In the genomic region with DNA sequence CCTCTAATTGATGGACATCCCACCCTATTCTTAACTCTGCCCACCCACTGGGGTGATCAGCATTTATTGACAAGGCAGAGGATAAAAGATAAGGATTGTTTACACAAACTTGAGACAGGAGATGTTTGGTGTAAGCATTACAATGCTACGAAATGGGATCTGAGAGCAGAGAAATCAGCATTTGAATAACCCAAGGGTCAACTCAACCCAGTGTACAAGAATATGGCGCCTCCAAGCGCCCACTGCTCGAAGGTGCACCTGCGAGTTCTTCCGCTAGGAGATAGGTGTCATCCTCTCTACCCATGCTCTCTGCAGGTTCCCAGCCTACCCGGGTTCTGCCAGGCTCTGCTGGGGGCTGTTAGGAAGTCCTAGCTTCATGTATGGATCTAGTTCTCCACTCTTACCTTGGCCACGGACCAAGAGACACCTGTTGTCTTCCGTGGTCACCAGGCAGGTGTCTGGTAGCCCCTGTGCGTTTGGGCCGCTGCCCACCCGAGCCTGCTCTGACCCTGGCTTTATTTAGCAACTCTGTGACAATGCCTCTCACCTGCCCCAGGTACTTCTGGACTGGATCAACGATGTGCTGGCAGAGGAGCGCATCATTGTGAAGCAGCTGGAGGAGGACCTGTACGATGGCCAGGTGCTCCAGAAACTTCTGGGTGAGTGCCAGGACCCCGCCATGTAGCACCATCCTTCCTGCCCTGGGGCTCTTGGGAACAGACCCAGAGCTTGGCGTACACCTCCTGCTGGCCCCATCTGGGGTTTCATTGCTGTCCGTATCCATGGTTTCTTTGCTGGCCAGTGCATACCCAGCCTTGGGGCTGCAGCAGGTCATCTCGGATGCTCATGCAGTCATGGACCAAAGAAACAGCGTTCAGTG, we compare ENCODE assay signal across 19 mouse cellular contexts. TPM values are rescaled to one million over a fixed set of nuclear protein-coding genes. Genes with fewer than 3 reads are reported as not detected.
DNase-seq lines count a peak whose midpoint lies in the region; ATAC-seq and TF ChIP-seq lines count a peak whose summit lies in the region.
"Had no signal": no experiment of that assay in that cellular context is flagged by ENCODE, and none has a peak within 500 bp of the region (broad histone marks: within the 10 kb centered on the region; RNA-seq: fewer than 3 reads in every experiment).

No protein-coding gene starts in this region.

- no peak for DNase-seq in liver, postnatal 0 days
- DNase-seq in liver, embryonic 11.5 days (ENCODE audit: low spot score) = no peak
- DNase-seq in ZHBTc4 (ENCODE audit: low read depth, low spot score) = peak; percentile 85
- peak; percentile 38 to 56 for DNase-seq in cerebellum, postnatal 25 days
- no peak for DNase-seq in adrenal gland, postnatal 25 days
- no peak for DNase-seq in thymus, postnatal 25 days
- DNase-seq in heart, postnatal 10 days = no peak
- DNase-seq: forebrain, postnatal 0 days; gastrocnemius, postnatal 14 days; heart, adult 18-20 months; kidney, adult 2 months; lung, adult 18-20 months; lung, postnatal 14 days had no signal

- no peak overlapping the region for H3K4me3 ChIP-seq in liver, postnatal 0 days (ENCODE audit: low read depth, low read length)
- H3K4me3 ChIP-seq in liver, embryonic 11.5 days (ENCODE audit: low read depth, low read length) = no peak overlapping the region
- no peak overlapping the region for H3K4me3 ChIP-seq in ES-Bruce4 (ENCODE audit: low read depth, low read length)
- H3K4me3 ChIP-seq: embryonic facial prominence, embryonic 12.5 days; heart, embryonic 13.5 days; midbrain, embryonic 12.5 days had no signal

- ATAC-seq in liver, postnatal 0 days = no peak
- ATAC-seq in liver, embryonic 11.5 days (replicated peaks; ENCODE audit: low FRiP score) = no peak
- ATAC-seq: forebrain, postnatal 0 days had no signal

- H3K27me3 ChIP-seq in liver, postnatal 0 days (ENCODE audit: insufficient read depth, low read length) = no peaks in the 10 kb centered on the region
- no peaks in the 10 kb centered on the region for H3K27me3 ChIP-seq in liver, embryonic 11.5 days (replicated peaks; ENCODE audit: control insufficient read depth, insufficient read depth, low read length)
- no peaks in the 10 kb centered on the region for H3K27me3 ChIP-seq in ES-Bruce4 (ENCODE audit: control insufficient read depth, insufficient read depth, low read length, poor library complexity, severe bottlenecking)
- H3K27me3 ChIP-seq: embryonic facial prominence, embryonic 12.5 days; heart, embryonic 13.5 days had no signal

- 0 out of 2 replicates have a peak, but pooled peaks have one; percentile 11 for TF ChIP-seq CTCF in liver, postnatal 0 days (IDR thresholded peaks at IDR 0.05; ENCODE audit: low read depth)
- peak; percentile 57 for TF ChIP-seq CTCF in ES-Bruce4 (IDR thresholded peaks at IDR 0.05; ENCODE audit: low read depth, low read length)

- no peak overlapping the region for H3K4me2 ChIP-seq in liver, postnatal 0 days (ENCODE audit: low read depth, low read length)
- no peak overlapping the region for H3K4me2 ChIP-seq in liver, embryonic 11.5 days
- H3K4me2 ChIP-seq: embryonic facial prominence, embryonic 12.5 days; heart, embryonic 13.5 days; hindbrain, embryonic 14.5 days; midbrain, embryonic 12.5 days had no signal

- H3K9me3 ChIP-seq in liver, postnatal 0 days (ENCODE audit: low read length) = no peaks in the 10 kb centered on the region
- H3K9me3 ChIP-seq in liver, embryonic 11.5 days (ENCODE audit: control insufficient read depth, low read length) = no peaks in the 10 kb centered on the region
- no peaks in the 10 kb centered on the region for H3K9me3 ChIP-seq in ES-Bruce4 (replicated peaks; ENCODE audit: control insufficient read depth, insufficient read depth, low read length, poor library complexity, severe bottlenecking)
- H3K9me3 ChIP-seq: embryonic facial prominence, embryonic 12.5 days; heart, embryonic 13.5 days; midbrain, embryonic 12.5 days had no signal

- TF ChIP-seq EP300 in liver, postnatal 0 days (IDR thresholded peaks at IDR 0.05; ENCODE audit: low read depth) = no peak
- peak; percentile 63; the same call in 1 of the 2 replicates for TF ChIP-seq EP300 in ES-Bruce4 (IDR thresholded peaks at IDR 0.05; ENCODE audit: insufficient read depth, low read depth, low read length)

- no peaks in the 10 kb centered on the region for H3K4me1 ChIP-seq in liver, postnatal 0 days (ENCODE audit: insufficient read depth)
- no peaks in the 10 kb centered on the region for H3K4me1 ChIP-seq in liver, embryonic 11.5 days (replicated peaks; ENCODE audit: control insufficient read depth, insufficient read depth, low read length)
- no peaks in the 10 kb centered on the region for H3K4me1 ChIP-seq in ES-Bruce4 (ENCODE audit: control insufficient read depth, insufficient read depth, low read length)
- H3K4me1 ChIP-seq: embryonic facial prominence, embryonic 12.5 days had no signal

- no peaks in the 10 kb centered on the region; the same call in 1 of the 2 replicates for H3K36me3 ChIP-seq in liver, postnatal 0 days (replicated peaks; ENCODE audit: insufficient read depth, low read length)
- no peaks in the 10 kb centered on the region for H3K36me3 ChIP-seq in liver, embryonic 11.5 days (ENCODE audit: control insufficient read depth, insufficient read depth, low read length)
- H3K36me3 ChIP-seq in ES-Bruce4 (ENCODE audit: control insufficient read depth, insufficient read depth, low read length, poor library complexity, severe bottlenecking) = no peaks in the 10 kb centered on the region
- H3K36me3 ChIP-seq: midbrain, embryonic 12.5 days had no signal

- no peak overlapping the region for H3K9ac ChIP-seq in liver, postnatal 0 days (replicated peaks)
- H3K9ac ChIP-seq in liver, embryonic 11.5 days (ENCODE audit: low read depth, low read length) = no peak overlapping the region
- H3K9ac ChIP-seq in ES-Bruce4 (ENCODE audit: low read depth, poor library complexity, severe bottlenecking) = no peak overlapping the region
- H3K9ac ChIP-seq: embryonic facial prominence, embryonic 12.5 days; forebrain, postnatal 0 days; heart, embryonic 13.5 days; hindbrain, embryonic 14.5 days; midbrain, embryonic 12.5 days had no signal

- intact Hi-C loops in heart, postnatal 10 days (cut with DNase I) = no loop called here

- H3K27ac ChIP-seq in liver, postnatal 0 days (ENCODE audit: low read depth) = no peak overlapping the region
- H3K27ac ChIP-seq in liver, embryonic 11.5 days (ENCODE audit: low read depth, low read length) = no peak overlapping the region
- no peak overlapping the region for H3K27ac ChIP-seq in ES-Bruce4 (ENCODE audit: insufficient read depth, low read length)
- H3K27ac ChIP-seq: embryonic facial prominence, embryonic 12.5 days; heart, embryonic 13.5 days; hindbrain, embryonic 14.5 days; kidney, postnatal 0 days; midbrain, embryonic 12.5 days had no signal

- TF ChIP-seq POLR2A in ES-Bruce4 (IDR thresholded peaks at IDR 0.05; ENCODE audit: insufficient read depth, low read length) = no peak

- WGBS in liver, postnatal 0 days (ENCODE audit: insufficient replicate concordance) = 73% methylated on average over 20 of the region's 20 CpGs
- 75% methylated on average over 20 of the region's 20 CpGs for WGBS in liver, embryonic 11.5 days

RNA-seq across cellular contexts. Expression of gene Parvg, which starts 41.4 kb away (rescaled TPM):
- 11.9 and 13.4 TPM in 2 replicates for polyA plus RNA-seq in liver, postnatal 0 days (2015; fragmentation: Nextera tagmentation; extraction: Ambion mirVana)
- 5.9 and 6.0 TPM in 2 replicates for polyA plus RNA-seq in liver, embryonic 11.5 days (2014; fragmentation: Nextera tagmentation; extraction: Ambion mirVana)
- 1.1 TPM in 1 of 2 replicates, not detected in the other for polyA plus RNA-seq in ES-Bruce4 (2011; ENCODE audit: insufficient read depth, insufficient read length, low read depth, missing spikeins)
- total RNA-seq in adrenal gland, postnatal 25 days (2021) = 1.9 and 3.6 TPM in 2 replicates
- total RNA-seq in heart, postnatal 10 days (2021) = 1 to 10 TPM; 1.7 to 2.5 TPM

RNA-seq across cellular contexts. Expression of gene Parvb, which starts 50.6 kb away (rescaled TPM):
- polyA plus RNA-seq in liver, postnatal 0 days (2015; fragmentation: Nextera tagmentation; extraction: Ambion mirVana) = 4.9 and 6.0 TPM in 2 replicates
- 13.9 and 15.4 TPM in 2 replicates for polyA plus RNA-seq in liver, embryonic 11.5 days (2014; fragmentation: Nextera tagmentation; extraction: Ambion mirVana)
- 54.1 and 54.5 TPM in 2 replicates for polyA plus RNA-seq in ES-Bruce4 (2011; ENCODE audit: insufficient read depth, insufficient read length, low read depth, missing spikeins)
- 18.0 and 18.8 TPM in 2 replicates for total RNA-seq in adrenal gland, postnatal 25 days (2021)
- total RNA-seq in heart, postnatal 10 days (2021) = 100 to 1,000 TPM; 165 to 174 TPM

Comparison
In these comparisons a context has a peak if more than half of its experiments do, and no peak if none do; other contexts are left out.
1. DNase-seq: peak in ZHBTc4 (single experiment) and cerebellum, postnatal 25 days (2 of 2); none in liver, postnatal 0 days (single experiment), liver, embryonic 11.5 days (single experiment), adrenal gland, postnatal 25 days (single experiment), thymus, postnatal 25 days (single experiment) and heart, postnatal 10 days (0 of 2).